Mouse (Mus musculus): ENCODE results near the gene Sost. TPM values are rescaled to one million over a fixed set of nuclear protein-coding genes. Genes with fewer than 3 reads are reported as not detected.

Sost gene
- total RNA-seq, 1 experiment = not detected

DNA sequence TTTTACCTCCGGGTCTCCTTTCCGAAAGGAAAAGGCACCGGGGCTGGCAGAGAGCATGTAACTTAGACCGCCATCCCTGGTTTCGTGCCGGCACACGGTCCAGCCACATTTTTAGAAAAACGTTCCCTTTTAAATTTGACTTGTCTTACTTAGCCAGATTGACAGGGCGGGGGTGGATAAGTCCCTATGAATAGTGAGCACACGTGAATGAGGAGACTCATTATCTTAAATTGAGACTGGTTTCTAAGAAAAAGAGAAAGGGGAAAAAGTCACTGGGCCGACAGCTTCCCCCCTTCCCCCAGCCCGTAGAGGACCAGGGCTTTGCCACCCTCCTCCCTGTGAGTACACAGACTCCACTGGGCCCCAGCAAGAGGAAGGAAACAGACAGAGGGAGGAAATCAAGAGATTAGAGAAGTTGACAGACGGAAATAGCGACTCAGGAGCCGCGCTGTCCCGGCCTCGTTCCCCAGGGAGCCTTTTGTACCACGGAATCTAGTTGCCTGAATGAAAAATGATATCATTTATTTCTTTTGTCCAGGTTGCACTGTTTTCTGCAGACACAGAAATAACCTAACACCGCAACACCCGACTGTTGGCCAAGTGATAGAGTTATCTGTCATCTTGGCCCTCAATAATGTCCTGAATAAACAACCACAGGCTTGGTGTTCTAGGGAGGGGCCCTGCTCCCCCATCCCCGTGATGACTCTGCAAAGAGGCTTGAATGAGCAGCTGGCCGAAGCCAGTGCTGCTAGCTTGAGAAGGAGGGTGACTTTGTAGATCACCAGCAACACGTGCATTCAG lies 14.1 kb downstream of the Sost start:
- H3K9me3 ChIP-seq (ENCODE audit: control insufficient read depth, insufficient read depth, low read depth, low read length) = no peaks in the 10 kb centered on the region
- no peak for DNase-seq (ENCODE audit: low read depth, low spot score)

DNA sequence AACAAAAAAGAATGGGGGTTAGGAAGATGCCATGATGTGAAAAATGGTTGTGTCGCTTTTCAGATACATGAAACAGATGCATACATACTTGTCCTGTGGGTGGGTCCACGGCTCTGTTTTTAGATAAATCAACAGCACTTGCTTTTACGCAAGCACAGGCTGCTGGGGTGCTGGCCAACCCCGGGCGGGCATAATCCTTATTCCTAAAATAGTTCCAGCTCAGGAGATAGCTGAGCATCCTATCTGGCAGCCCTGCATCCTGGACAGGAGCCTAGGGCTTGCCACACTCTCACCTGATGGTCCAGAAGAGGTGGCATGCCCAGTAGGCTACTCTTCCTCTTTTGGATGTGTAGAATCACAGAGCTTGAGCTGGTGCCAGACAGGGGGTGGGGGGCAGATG lies 16.8 kb downstream of the Sost start:
- Histone ChIP-seq H3K9me3 (ENCODE audit: control insufficient read depth, insufficient read depth, low read depth, low read length) (no peaks in the 10 kb centered on the region), H3K36me3 (ENCODE audit: control insufficient read depth, insufficient read depth, low read length, poor library complexity, severe bottlenecking) (no peaks in the 10 kb centered on the region), H3K27ac (ENCODE audit: insufficient read depth, low read depth, low read length, poor library complexity, severe bottlenecking) (no peak overlapping the region), H3K4me1 (ENCODE audit: control insufficient read depth in 2 of 2, insufficient read depth in 2 of 2, low read length in 2 of 2, poor library complexity in 1 of 2) (peaks cover 0 to 7% of the 10 kb centered on the region in 2 experiments; a peak in 1 of 4 replicates), H3K9ac (ENCODE audit: insufficient read depth, low read depth, low read length, poor library complexity, severe bottlenecking) (no peak overlapping the region), H3K4me3 (ENCODE audit: insufficient read depth in 1 of 2, low read depth in 1 of 2, low read length in 2 of 2, poor library complexity in 1 of 2, severe bottlenecking in 1 of 2) (no peak overlapping the region)
- TF ChIP-seq HCFC1 (IDR thresholded peaks at IDR 0.05; ENCODE audit: borderline replicate concordance, insufficient read depth, low read length) = no peak
- no peak for TF ChIP-seq CHD2 (IDR thresholded peaks at IDR 0.05; ENCODE audit: low read depth, low read length)
- no peak for TF ChIP-seq MAFK (IDR thresholded peaks at IDR 0.05; ENCODE audit: insufficient read depth, low read depth, low read length)
- no peak for TF ChIP-seq ZC3H11A (IDR thresholded peaks at IDR 0.05; ENCODE audit: borderline replicate concordance, low read depth, low read length)
- no peak for TF ChIP-seq ZNF384 (IDR thresholded peaks at IDR 0.05; ENCODE audit: low read depth, low read length)
- DNase-seq (ENCODE audit: low read depth, low spot score) = no peak
- in situ Hi-C loops (cut with MboI; ENCODE audit: low sequenced_read_pairs in 2 of 2, unreplicated experiment in 2 of 2) = no loop called here

More for the DNA sequence above, 14.1 kb downstream of the Sost start:
- Histone ChIP-seq H3K27ac (ENCODE audit: insufficient read depth, low read depth, low read length, poor library complexity, severe bottlenecking) (no peak overlapping the region), H3K4me3 (ENCODE audit: insufficient read depth in 1 of 2, low read depth in 1 of 2, low read length in 2 of 2, poor library complexity in 1 of 2, severe bottlenecking in 1 of 2) (0 out of 4 replicates have a peak overlapping the region, but pooled peaks of 1 of the 2 experiments have one; percentile 16), H3K9ac (ENCODE audit: insufficient read depth, low read depth, low read length, poor library complexity, severe bottlenecking) (no peak overlapping the region), H3K4me1 (ENCODE audit: control insufficient read depth in 2 of 2, insufficient read depth in 2 of 2, low read length in 2 of 2, poor library complexity in 1 of 2) (peaks cover 0 to 3% of the 10 kb centered on the region in 2 experiments; a peak in 1 of 4 replicates), H3K36me3 (ENCODE audit: control insufficient read depth, insufficient read depth, low read length, poor library complexity, severe bottlenecking) (no peaks in the 10 kb centered on the region)
- TF ChIP-seq ZNF384 (IDR thresholded peaks at IDR 0.05; ENCODE audit: low read depth, low read length) = no peak
- in situ Hi-C loops (cut with MboI; ENCODE audit: low sequenced_read_pairs in 2 of 2, unreplicated experiment in 2 of 2) = no loop called here

DNA sequence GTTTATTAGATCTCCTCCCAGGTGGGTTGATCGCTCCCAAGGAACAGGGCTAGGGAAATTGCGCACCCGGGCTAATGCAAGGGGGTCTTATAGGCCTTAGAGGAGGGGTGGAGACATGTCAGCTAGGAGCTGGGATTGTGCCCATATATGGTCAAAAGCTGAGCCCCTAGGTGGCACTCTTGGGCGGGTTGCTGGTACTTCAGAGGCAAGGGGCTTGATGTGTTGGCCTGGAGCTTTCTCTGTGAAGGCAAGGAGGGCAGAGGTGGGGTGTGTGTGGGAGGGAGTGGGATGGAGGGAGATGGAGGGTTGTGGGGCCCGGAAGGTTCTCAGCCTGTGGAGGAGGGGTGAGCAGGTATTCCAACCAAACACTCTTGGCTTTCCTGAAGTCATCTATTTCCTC lies 20.3 kb downstream of the Sost start:
- Histone ChIP-seq H3K4me1 (ENCODE audit: control insufficient read depth in 2 of 2, insufficient read depth in 2 of 2, low read length in 2 of 2, poor library complexity in 1 of 2) (peaks cover 0 to 19% of the 10 kb centered on the region in 2 experiments; a peak in 1 of 4 replicates), H3K36me3 (ENCODE audit: control insufficient read depth, insufficient read depth, low read length, poor library complexity, severe bottlenecking) (no peaks in the 10 kb centered on the region), H3K27ac (ENCODE audit: insufficient read depth, low read depth, low read length, poor library complexity, severe bottlenecking) (no peak overlapping the region), H3K4me3 (ENCODE audit: insufficient read depth in 1 of 2, low read depth in 1 of 2, low read length in 2 of 2, poor library complexity in 1 of 2, severe bottlenecking in 1 of 2) (no peak overlapping the region), H3K9ac (ENCODE audit: insufficient read depth, low read depth, low read length, poor library complexity, severe bottlenecking) (no peak overlapping the region), H3K9me3 (ENCODE audit: control insufficient read depth, insufficient read depth, low read depth, low read length) (no peaks in the 10 kb centered on the region)
- DNase-seq (ENCODE audit: low read depth, low spot score) = no peak
- TF ChIP-seq CHD2 (IDR thresholded peaks at IDR 0.05; ENCODE audit: low read depth, low read length) (no peak), MAFK (IDR thresholded peaks at IDR 0.05; ENCODE audit: insufficient read depth, low read depth, low read length) (no peak), ZNF384 (IDR thresholded peaks at IDR 0.05; ENCODE audit: low read depth, low read length) (no peak), HCFC1 (IDR thresholded peaks at IDR 0.05; ENCODE audit: borderline replicate concordance, insufficient read depth, low read length) (no peak), ZC3H11A (IDR thresholded peaks at IDR 0.05; ENCODE audit: borderline replicate concordance, low read depth, low read length) (no peak)
- in situ Hi-C loops (cut with MboI; ENCODE audit: low sequenced_read_pairs in 2 of 2, unreplicated experiment in 2 of 2) = no loop called here

DNA sequence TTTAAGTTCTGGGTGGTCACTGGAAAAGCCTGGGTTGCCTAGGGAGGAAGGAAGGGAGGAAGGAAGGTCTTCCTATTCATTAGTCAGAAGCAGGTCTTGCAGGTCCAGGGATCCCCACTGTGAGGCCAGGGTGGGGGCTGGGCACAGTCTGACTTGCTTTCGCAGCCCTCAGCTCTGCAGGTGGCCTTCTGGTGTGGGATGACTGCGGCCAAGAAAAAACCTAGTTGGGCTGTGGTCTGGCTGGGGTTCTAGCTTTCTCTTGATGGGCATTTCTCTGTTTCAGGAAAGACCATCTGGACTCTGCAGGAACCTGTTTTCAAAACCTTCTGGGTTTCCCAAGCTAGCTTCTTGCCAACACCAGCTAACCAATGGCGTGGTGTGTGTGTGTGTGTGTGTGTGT lies 23.8 kb downstream of the Sost start:
- Histone ChIP-seq H3K9ac (ENCODE audit: insufficient read depth, low read depth, low read length, poor library complexity, severe bottlenecking) (no peak overlapping the region), H3K4me1 (ENCODE audit: control insufficient read depth in 2 of 2, insufficient read depth in 2 of 2, low read length in 2 of 2, poor library complexity in 1 of 2) (peaks cover 0 to 15% of the 10 kb centered on the region in 2 experiments; a peak in 1 of 4 replicates), H3K36me3 (ENCODE audit: control insufficient read depth, insufficient read depth, low read length, poor library complexity, severe bottlenecking) (no peaks in the 10 kb centered on the region), H3K27ac (ENCODE audit: insufficient read depth, low read depth, low read length, poor library complexity, severe bottlenecking) (no peak overlapping the region), H3K9me3 (ENCODE audit: control insufficient read depth, insufficient read depth, low read depth, low read length) (no peaks in the 10 kb centered on the region), H3K4me3 (ENCODE audit: insufficient read depth in 1 of 2, low read depth in 1 of 2, low read length in 2 of 2, poor library complexity in 1 of 2, severe bottlenecking in 1 of 2) (no peak overlapping the region)
- in situ Hi-C loops (cut with MboI; ENCODE audit: low sequenced_read_pairs in 2 of 2, unreplicated experiment in 2 of 2) = no loop called here
- TF ChIP-seq CHD2 (IDR thresholded peaks at IDR 0.05; ENCODE audit: low read depth, low read length) (no peak), ZC3H11A (IDR thresholded peaks at IDR 0.05; ENCODE audit: borderline replicate concordance, low read depth, low read length) (no peak), ZNF384 (IDR thresholded peaks at IDR 0.05; ENCODE audit: low read depth, low read length) (no peak), HCFC1 (IDR thresholded peaks at IDR 0.05; ENCODE audit: borderline replicate concordance, insufficient read depth, low read length) (no peak), MAFK (IDR thresholded peaks at IDR 0.05; ENCODE audit: insufficient read depth, low read depth, low read length) (no peak)
- DNase-seq (ENCODE audit: low read depth, low spot score) = no peak
